Mouse (Mus musculus) gastrocnemius, postnatal 36 days (tissue): ENCODE data around the gene Etv4. TPM values are rescaled to one million over a fixed set of nuclear protein-coding genes. Genes with fewer than 3 reads are reported as not detected.

ENCODE experiments used
- DNase-seq, 2 experiments: peaks; one replicate each; pipeline ENCODE4 v3.0.0; 2022
- intact Hi-C: fragments of 180-260 bp; cut with DNase I; formaldehyde crosslinking; loops from one replicate; pipeline ENCODE4 v1.15.1; 2025
- total RNA-seq, 2 experiments: library from RNA; stranded (reverse); gene quantifications; 2 replicates each; pipeline ENCODE4 v1.2.3; 2021

Etv4 gene
- total RNA-seq, 2 experiments from 2014 or later, result 4.9 to 5.1 TPM

DNA sequence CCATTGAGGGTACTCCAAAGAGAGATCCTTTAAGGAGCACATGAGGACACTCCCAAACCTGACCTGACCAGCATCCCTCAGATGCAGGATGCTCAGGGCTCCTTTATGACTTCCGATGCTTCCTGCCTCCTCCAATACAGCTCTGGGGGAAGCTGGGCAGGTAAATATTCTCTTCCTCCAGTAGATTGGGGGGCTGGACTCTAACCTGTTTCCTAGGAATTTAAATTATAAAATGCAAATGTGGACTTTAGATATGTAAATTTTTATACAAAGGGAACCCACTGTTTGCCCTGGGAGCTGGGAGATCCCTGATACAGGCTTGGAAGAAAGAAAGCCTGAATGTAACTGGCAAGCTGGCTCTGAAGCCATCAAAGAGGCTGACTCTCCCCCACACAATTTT lies 2.3 kb upstream of the Etv4 start:
- intact Hi-C loops, result no loop called here
- DNase-seq, result no peak

DNA sequence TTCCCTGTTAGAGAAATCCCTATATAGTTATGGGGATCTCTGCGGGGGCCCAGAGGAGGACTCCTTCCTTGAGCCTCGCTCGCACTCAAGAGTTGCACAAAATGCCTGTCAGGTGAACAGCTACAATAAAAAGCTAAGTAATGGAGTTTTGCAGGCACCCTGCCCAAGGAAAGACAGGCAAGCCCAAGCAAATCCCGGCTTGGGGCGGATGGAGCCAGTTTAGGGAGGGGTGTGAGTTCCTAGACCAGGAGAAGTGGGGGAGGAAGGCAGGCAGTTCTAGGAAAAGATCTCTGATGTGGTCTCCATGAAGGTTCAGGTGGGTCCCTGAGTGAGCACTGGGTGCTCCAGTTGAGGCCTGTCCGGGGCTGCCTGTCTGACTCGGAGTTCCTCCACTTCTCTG lies 1.5 kb upstream of the Etv4 start:
- DNase-seq, result no peak
- intact Hi-C loops, result no loop called here

GRCm38 (mm10) chr11:101785852-101786205 lies 658 bp upstream of the Etv4 start:
- intact Hi-C loops, result no loop called here
- DNase-seq, result no peak

GRCm38 (mm10) chr11:101784488-101785142 lies 556 bp downstream of the Etv4 start:
- intact Hi-C loops, result no loop called here
- no peak for DNase-seq

GRCm38 (mm10) chr11:101784072-101784471 lies 1.1 kb downstream of the Etv4 start:
- no peak for DNase-seq
- intact Hi-C loops, result no loop called here

- intact Hi-C loops, result no loop called here
- DNase-seq, result no peak
Measured at GRCm38 (mm10) chr11:101783584-101783983, 1.6 kb downstream of the Etv4 start.

DNA sequence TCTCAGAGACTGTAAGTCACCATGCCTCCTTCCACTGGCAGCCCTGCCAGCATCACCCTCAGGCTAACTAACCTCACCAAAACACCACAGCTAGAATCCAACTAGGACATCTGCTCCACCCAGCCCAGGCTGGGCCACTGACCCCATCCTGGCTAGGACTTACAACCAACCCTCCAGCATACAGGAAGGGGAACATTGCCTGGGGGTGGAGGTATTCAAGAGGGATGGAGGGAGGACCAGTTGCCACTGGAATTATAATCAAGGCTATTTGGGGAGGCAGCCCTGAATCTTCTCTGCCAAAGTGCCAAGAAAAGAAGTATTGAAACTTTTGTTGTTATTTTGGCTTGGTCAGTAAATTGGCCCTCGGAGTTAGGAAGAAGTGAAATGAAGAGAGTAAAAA lies 2.0 kb downstream of the Etv4 start:
- DNase-seq, result no peak
- intact Hi-C loops, result no loop called here

DNA sequence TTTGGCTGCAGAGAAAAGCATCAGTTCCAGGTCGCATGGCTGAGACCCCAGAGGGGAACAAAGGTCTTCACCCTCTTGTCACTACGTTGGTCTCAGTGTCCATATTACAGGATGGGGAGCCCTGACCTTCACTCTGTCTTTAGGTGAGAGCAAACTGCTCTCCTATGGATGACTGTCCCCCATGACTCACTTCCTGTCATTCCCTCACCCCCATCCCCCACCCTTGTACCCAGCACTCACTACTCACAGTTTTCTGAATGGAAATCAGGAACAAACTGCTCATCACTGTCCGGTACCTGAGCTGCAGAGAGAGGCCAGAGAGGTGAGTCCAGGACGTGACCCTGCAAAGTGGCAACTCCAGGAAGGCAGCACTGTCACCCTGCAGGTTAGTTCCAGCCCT lies 8.3 kb downstream of the Etv4 start:
- intact Hi-C loops, result no loop called here

GRCm38 (mm10) chr11:101772449-101772848 lies 12.7 kb downstream of the Etv4 start:
- intact Hi-C loops, result no loop called here

More for the DNA sequence above, 8.3 kb downstream of the Etv4 start:
- DNase-seq, result no peak

DNA sequence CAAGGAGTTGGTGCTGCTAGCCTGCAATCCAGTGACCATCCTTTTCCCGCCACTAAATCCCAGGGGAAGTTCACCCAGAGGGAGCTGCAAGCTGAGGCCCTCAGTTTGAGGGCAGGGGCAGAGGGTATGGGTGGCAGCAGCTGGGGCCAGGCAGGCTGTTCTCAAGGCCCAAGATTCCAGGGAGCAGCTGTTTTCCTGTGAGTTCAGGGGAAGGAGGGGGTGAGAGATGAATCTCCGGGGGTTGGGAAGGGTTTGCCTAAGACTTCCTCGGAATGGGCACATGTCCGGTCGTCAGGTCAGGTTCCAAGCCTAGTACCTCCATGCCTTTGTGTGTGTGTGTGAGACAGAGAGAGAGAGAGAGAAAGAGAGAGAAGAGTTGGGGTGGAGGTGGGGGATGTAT lies 13.1 kb downstream of the Etv4 start:
- DNase-seq, result no peak
- intact Hi-C loops, result no loop called here

More at GRCm38 (mm10) chr11:101772449-101772848, 12.7 kb downstream of the Etv4 start:
- peak in 1 of 2 experiments; percentile 27 for DNase-seq

DNA sequence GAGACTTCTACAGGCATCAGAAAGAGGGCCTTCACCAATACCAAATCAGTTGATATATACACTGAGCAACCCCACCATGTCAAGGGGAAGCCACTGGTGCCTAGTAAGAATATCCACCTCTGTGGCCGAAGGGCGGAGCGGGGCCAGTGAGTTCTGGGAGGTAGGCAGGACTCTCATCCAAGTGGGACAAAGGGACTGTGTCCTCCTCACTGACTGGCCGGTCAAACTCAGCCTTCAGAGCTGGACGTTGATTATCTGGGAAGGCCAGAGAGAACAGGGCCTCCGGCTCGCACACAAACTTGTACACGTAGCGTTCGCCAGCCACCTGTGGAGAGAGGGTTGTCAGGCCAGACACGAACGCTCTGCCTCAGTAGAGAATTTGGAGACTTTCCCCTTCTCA lies 14.9 kb downstream of the Etv4 start:
- no peak for DNase-seq
- intact Hi-C loops, result no loop called here

GRCm38 (mm10) chr11:101768721-101769120 lies 16.4 kb downstream of the Etv4 start:
- no peak for DNase-seq
- intact Hi-C loops, result loop anchor here (5.0 kb wide), 1 partner anchor 139 kb away; no protein-coding TSS in a partner anchor

GRCm38 (mm10) chr11:101767326-101767725 lies 17.8 kb downstream of the Etv4 start:
- intact Hi-C loops, result loop anchor here (5.0 kb wide), 1 partner anchor 140 kb away; no protein-coding TSS in a partner anchor
- DNase-seq, result no peak

GRCm38 (mm10) chr11:101764546-101764945 lies 20.6 kb downstream of the Etv4 start:
- intact Hi-C loops, result loop anchor here (5.0 kb wide), 1 partner anchor 48 kb away; no protein-coding TSS in a partner anchor

DNA sequence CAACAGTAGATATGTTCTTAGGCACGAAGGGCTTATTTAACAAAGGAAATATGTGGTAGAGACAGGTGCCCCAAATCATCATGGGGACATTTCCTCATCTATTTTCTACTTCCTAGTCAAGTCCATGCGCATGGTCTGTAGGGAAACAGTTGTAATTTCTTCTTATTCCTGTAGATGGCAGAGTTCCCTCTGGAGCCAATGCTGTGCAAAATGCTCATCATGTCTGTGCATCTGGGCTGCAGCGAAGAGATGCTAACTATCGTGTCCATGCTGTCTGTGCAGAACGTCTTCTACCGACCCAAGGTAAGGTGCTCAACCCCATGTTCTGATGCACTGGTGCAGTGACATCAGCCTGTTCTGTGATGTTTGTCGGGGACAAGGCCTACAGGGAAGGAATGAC lies 21.4 kb downstream of the Etv4 start:
- no peak for DNase-seq
- intact Hi-C loops, result loop anchor here (5.0 kb wide), 1 partner anchor 49 kb away; no protein-coding TSS in a partner anchor

More at GRCm38 (mm10) chr11:101764546-101764945, 20.6 kb downstream of the Etv4 start:
- DNase-seq, result no peak

GRCm38 (mm10) chr11:101759530-101759929 lies 25.6 kb downstream of the Etv4 start:
- intact Hi-C loops, result no loop called here
- no peak for DNase-seq

DNA sequence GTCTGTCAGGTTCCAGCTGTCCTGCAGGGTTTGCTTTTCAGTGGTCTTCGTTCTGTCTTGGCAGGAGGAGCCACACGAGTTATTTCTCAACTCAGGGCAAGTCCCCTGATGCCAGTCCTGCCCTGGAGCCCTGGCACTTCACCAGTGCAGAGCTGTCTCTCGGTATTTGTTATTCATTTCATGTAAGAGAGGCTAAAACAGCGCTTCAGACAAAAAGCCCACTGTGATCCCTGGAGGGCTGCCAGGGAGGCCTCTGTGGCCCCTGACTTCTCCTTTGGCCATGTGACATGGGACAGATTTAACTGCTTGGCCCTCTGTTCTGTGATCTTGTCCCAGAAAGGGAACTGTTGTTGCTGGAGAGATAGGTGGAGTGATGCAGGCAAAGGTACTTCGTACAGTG lies 26.7 kb downstream of the Etv4 start:
- intact Hi-C loops, result no loop called here
- DNase-seq, result no peak

GRCm38 (mm10) chr11:101757366-101757765 lies 27.8 kb downstream of the Etv4 start:
- DNase-seq, result no peak
- intact Hi-C loops, result no loop called here

- DNase-seq, result peak; percentile 32 to 43
Measured at GRCm38 (mm10) chr11:101756616-101757015, 28.6 kb downstream of the Etv4 start.

DNA sequence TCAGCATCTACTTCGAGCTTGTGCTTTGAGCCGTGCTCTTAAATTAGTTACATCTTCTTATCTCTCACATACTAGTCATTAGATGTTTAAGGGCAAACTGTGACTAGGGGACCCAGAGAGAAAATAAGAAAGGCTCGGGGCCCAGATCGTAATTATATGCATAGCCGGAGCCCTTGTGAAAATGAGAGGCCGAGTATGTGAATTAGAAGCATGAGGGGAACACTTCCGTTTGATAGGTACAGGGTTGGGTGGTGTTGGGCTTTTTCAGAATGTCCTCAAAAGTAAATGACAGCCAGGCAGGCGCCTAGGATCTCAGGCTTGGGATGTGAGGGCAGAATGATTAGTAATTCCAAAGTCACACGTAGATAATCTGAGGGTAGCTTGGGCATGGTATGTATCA lies 51.6 kb downstream of the Etv4 start:
- no peak for DNase-seq
- intact Hi-C loops, result no loop called here

More at GRCm38 (mm10) chr11:101756616-101757015, 28.6 kb downstream of the Etv4 start:
- intact Hi-C loops, result no loop called here

DNA sequence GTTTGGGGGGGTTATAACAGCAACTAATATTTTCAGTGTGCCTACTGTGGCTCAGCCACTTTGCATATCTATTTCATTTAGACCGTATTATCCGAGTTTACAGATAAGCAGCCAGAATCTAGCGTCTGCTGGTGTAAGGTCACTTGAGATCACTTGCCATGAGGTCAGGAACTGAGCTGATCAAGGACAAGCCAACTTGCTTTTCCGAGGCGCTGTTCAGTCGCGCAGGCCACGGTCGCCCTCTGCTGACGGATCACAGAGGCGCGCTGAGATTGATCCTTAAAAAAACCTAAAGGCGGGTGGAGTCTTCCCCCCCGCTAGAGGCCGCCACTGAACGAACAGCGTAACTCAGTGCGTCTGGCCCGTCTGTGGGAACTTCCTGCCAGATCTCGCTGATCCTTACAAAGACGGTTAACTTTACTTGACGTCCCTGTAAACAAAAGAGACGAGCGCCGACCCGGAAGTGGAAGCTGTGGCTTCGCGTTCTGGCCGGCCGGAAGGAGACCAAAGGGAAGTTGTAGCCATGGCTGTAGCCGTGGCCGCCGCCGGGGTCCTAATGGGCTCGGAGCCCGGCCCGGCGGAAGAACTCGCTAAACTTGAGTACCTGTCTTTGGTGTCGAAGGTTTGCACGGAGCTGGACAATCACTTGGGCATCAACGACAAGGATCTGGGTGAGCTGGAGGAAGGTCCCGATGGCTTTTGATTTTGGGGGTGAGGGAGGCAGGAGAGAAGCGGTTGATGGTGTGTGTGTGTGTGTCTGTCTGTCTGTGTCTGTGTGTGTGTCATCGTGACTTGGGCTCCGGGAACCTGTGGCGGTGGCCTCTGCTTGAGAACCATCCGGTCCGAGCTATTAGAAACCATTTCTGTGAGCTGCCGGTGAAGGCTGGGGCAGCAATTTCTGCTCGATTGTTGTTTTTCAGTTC lies 52.4 kb downstream of the Etv4 start, which contains the start of gene Dhx8:
TSS of gene Dhx8 (plus strand) at position 402 of the 923 bp plus-strand sequence.
- DNase-seq, result peak; percentile 96 to 99
- intact Hi-C loops, result loop anchor here (1.0 kb wide), 2 partner anchors 69 to 74 kb away; no protein-coding TSS in a partner anchor
